Mouse (Mus musculus): Measurements from ENCODE around the gene Bex4. TPM values are rescaled to one million over a fixed set of nuclear protein-coding genes. Genes with fewer than 3 reads are reported as not detected.

The Bex4 gene
- 16.5 and 16.7 TPM in 2 replicates for polyA plus RNA-seq (2012; rRNA removed)

GRCm38 (mm10) chrX:136138827-136139639 lies at the start of gene Bex4:
Gene Bex4, plus strand, starts transcription at chrX:136138996.

GRCm38 (mm10) chrX:136172118-136172551 lies 33.3 kb downstream of the Bex4 start, which contains the start of gene Tceal8:
Gene Tceal8, minus strand, starts transcription at chrX:136172342.

Other genes with a start within 250 kb of the Bex4 start
- gene Arxes2, start 145.2 kb upstream of the Bex4 start, polyA plus RNA-seq (2012; rRNA removed), result 32.6 and 61.9 TPM in 2 replicates
- gene Arxes1, start 105.6 kb upstream of the Bex4 start, polyA plus RNA-seq (2012; rRNA removed), result 3.8 and 8.6 TPM in 2 replicates
- 2.9 and 3.4 TPM in 2 replicates for gene Bex2, start 70.8 kb upstream of the Bex4 start, polyA plus RNA-seq (2012; rRNA removed)
- gene Nxf3, start 53.7 kb upstream of the Bex4 start, polyA plus RNA-seq (2012; rRNA removed), result 0.21 and 0.61 TPM in 2 replicates
- gene Tceal8, start 33.3 kb downstream of the Bex4 start, polyA plus RNA-seq (2012; rRNA removed), result 2.9 and 5.0 TPM in 2 replicates
- gene Tceal5, start 64.9 kb downstream of the Bex4 start, polyA plus RNA-seq (2012; rRNA removed), result 0.26 TPM in 1 of 2 replicates, not detected in the other
- gene Tceal7, start 75.8 kb downstream of the Bex4 start, polyA plus RNA-seq (2012; rRNA removed), result not detected in 2 replicates
- 9.8 TPM in 2 replicates for gene Bex1, start 76.5 kb downstream of the Bex4 start, polyA plus RNA-seq (2012; rRNA removed)
- 35.6 and 43.9 TPM in 2 replicates for gene Tceal9, start 106.1 kb downstream of the Bex4 start, polyA plus RNA-seq (2012; rRNA removed)
- gene Bex3, start 131.3 kb downstream of the Bex4 start, polyA plus RNA-seq (2012; rRNA removed), result 115 and 116 TPM in 2 replicates

Measured in ovary, adult 2 months (tissue).